Mouse (Mus musculus): ENCODE results near the gene Senp7. TPM values are rescaled to one million over a fixed set of nuclear protein-coding genes. Genes with fewer than 3 reads are reported as not detected.
A peak's percentile ranks its signal among the peaks of the same experiment; 100 is the strongest.
"Not testable (repeated sequence)": the region's sequence is repeated elsewhere in the genome, so short reads cannot be mapped to it uniquely, and the experiment has no call there.

The Senp7 gene
- polyA plus RNA-seq, 1 experiment from 2014 or later: 24.6 TPM

DNA sequence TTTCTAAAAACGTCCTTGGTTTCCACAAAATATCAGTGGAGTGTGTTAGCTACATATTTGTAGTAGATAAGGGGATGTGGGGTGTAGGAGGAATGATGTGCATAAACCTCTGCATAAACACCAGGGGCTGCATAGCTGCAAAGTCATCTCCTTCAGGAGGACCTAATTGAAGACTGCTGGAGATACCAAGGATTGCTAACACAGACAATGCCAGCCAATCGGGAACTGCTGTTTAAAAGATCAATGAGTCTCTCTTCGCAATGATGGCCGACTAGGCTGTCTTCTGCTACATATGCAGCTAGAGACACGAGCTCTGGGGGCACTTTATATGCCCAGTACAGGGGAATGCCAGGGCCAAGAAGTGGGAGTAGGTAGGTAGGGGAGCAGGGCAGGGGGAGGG lies 74.4 kb downstream of the Senp7 start:
- no peak overlapping the region for H3K9ac ChIP-seq (replicated peaks; ENCODE audit: low read length)
- ATAC-seq (ENCODE audit: low FRiP score, low TSS enrichment): no peak
- no peak overlapping the region for H3K27ac ChIP-seq (ENCODE audit: low read length)
- H3K36me3 ChIP-seq (ENCODE audit: insufficient read depth, low read length): peaks cover 10% of the 10 kb centered on the region
- no peak overlapping the region for H3K4me3 ChIP-seq (ENCODE audit: low read length)
- 89% methylated on average over 5 of the region's 5 CpGs for WGBS
- no peaks in the 10 kb centered on the region for H3K27me3 ChIP-seq (ENCODE audit: insufficient read depth, low read length)
- H3K4me1 ChIP-seq (ENCODE audit: insufficient read depth, low read length): no peaks in the 10 kb centered on the region
- H3K9me3 ChIP-seq (ENCODE audit: low read length): no peaks in the 10 kb centered on the region
- no peak overlapping the region for H3K4me2 ChIP-seq (replicated peaks; ENCODE audit: low read depth, low read length)

DNA sequence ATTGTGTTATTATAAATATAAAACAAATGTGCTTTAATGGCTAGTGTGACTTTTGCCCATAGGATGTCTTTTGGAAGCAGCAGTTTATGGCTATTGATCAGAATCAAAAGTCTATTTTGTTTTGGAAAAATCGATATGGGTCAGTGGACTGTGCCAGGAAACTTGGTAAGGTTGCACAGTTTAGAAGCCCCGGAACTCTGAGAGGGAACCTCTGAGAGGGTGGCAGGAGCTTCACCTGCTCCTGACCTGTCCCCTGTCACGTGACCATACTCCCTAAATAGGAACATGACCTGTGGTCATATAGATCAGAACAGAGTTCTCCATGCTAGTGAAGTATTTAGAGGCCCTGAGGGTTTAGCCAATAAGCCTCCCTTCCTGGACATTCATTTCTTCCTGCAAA lies 75.9 kb downstream of the Senp7 start:
- Histone ChIP-seq H3K9me3 (ENCODE audit: low read length) (no peaks in the 10 kb centered on the region), H3K4me1 (ENCODE audit: insufficient read depth, low read length) (no peaks in the 10 kb centered on the region)
- WGBS: 87% methylated on average over 3 of the region's 3 CpGs

DNA sequence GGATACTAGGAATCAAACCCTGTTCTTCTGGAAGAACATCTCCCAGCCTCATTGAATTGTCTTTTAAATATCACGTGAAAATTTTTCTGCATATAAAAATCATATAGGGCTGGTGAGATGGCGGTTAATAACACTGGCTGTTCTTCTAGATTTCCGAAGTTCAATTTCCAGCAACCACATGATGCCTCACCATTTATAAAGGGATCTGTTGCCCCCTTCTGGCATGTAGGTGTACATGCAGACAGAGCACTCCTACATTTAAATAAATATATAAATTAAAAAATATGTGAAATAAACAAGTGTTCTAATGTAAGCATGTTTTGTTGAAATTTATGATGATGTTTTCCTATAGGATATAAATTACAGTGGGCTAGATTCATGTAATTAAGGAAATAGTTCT lies 83.5 kb downstream of the Senp7 start:
- Histone ChIP-seq H3K4me2 (replicated peaks; ENCODE audit: low read depth, low read length) (no peak overlapping the region), H3K9me3 (ENCODE audit: low read length) (no peaks in the 10 kb centered on the region), H3K4me3 (ENCODE audit: low read length) (no peak overlapping the region), H3K9ac (replicated peaks; ENCODE audit: low read length) (no peak overlapping the region), H3K27ac (ENCODE audit: low read length) (no peak overlapping the region), H3K36me3 (ENCODE audit: insufficient read depth, low read length) (peaks cover 5% of the 10 kb centered on the region), H3K27me3 (ENCODE audit: insufficient read depth, low read length) (no peaks in the 10 kb centered on the region), H3K4me1 (ENCODE audit: insufficient read depth, low read length) (no peaks in the 10 kb centered on the region)
- WGBS: 40% methylated on average over 3 of the region's 3 CpGs
- no peak for ATAC-seq (ENCODE audit: low FRiP score, low TSS enrichment)

More for the DNA sequence above, 75.9 kb downstream of the Senp7 start:
- no peak for ATAC-seq (ENCODE audit: low FRiP score, low TSS enrichment)
- no peaks in the 10 kb centered on the region for H3K27me3 ChIP-seq (ENCODE audit: insufficient read depth, low read length)
- no peak overlapping the region for H3K27ac ChIP-seq (ENCODE audit: low read length)
- H3K4me3 ChIP-seq (ENCODE audit: low read length): no peak overlapping the region
- no peak overlapping the region for H3K4me2 ChIP-seq (replicated peaks; ENCODE audit: low read depth, low read length)
- H3K36me3 ChIP-seq (ENCODE audit: insufficient read depth, low read length): peaks cover 10% of the 10 kb centered on the region
- no peak overlapping the region for H3K9ac ChIP-seq (replicated peaks; ENCODE audit: low read length)

DNA sequence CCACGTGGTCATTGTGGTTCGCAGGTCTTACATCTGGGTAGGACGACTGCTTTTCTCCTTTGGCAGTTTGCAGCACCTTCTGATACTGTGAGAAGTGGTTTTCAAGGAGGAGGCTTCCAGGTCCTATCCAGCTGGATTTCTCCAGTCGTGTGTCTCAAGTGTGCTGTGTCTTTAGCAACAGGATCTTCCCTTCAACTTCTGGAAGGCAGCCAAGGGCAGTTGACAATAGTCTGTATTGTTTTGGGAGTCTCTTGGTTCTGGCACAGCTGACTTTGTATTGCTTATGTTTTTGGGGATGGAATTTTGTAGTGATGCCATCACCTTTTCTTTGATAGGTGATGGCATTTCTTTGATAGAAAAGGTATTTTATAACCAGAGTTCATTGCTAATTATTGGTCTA lies 86.0 kb downstream of the Senp7 start:
- H3K4me2 ChIP-seq (replicated peaks; ENCODE audit: low read depth, low read length): no peak overlapping the region
- no peaks in the 10 kb centered on the region for H3K9me3 ChIP-seq (ENCODE audit: low read length)
- no peaks in the 10 kb centered on the region for H3K27me3 ChIP-seq (ENCODE audit: insufficient read depth, low read length)
- no peak for ATAC-seq (ENCODE audit: low FRiP score, low TSS enrichment)
- H3K4me1 ChIP-seq (ENCODE audit: insufficient read depth, low read length): no peaks in the 10 kb centered on the region
- 57% methylated on average over 4 of the region's 4 CpGs for WGBS
- H3K36me3 ChIP-seq (ENCODE audit: insufficient read depth, low read length): 0 out of 2 replicates have a peak, but pooled peaks cover 3% of the 10 kb centered on the region
- H3K4me3 ChIP-seq (ENCODE audit: low read length): no peak overlapping the region
- no peak overlapping the region for H3K9ac ChIP-seq (replicated peaks; ENCODE audit: low read length)
- H3K27ac ChIP-seq (ENCODE audit: low read length): no peak overlapping the region

DNA sequence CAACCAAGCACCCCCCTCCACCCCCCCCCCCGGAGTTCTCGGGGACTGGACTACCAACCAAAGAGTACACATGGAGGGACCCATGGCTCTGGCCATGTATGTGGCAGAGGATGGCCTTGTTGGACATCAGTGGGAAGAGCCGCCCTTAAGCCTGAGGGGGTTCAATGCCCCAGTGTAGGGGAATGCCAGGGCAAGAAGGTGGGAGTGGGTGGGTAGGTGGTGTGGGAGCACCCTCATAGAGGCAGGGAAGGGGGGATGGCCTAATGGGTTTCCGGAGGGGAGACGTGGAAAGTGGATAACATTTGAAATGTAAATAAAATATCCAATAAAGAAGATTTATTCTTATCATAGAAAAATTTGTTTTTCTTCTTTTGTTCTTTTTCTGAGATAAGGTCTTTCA lies 89.5 kb downstream of the Senp7 start:
- not testable (repeated sequence) for ATAC-seq (ENCODE audit: low FRiP score, low TSS enrichment); H3K27me3 ChIP-seq (ENCODE audit: insufficient read depth, low read length); H3K4me3 ChIP-seq (ENCODE audit: low read length); H3K36me3 ChIP-seq (ENCODE audit: insufficient read depth, low read length); H3K27ac ChIP-seq (ENCODE audit: low read length); H3K9ac ChIP-seq (replicated peaks; ENCODE audit: low read length); H3K4me2 ChIP-seq (replicated peaks; ENCODE audit: low read depth, low read length); H3K9me3 ChIP-seq (ENCODE audit: low read length); H3K4me1 ChIP-seq (ENCODE audit: insufficient read depth, low read length)
- WGBS: 94% methylated on average over 5 of the region's 5 CpGs

DNA sequence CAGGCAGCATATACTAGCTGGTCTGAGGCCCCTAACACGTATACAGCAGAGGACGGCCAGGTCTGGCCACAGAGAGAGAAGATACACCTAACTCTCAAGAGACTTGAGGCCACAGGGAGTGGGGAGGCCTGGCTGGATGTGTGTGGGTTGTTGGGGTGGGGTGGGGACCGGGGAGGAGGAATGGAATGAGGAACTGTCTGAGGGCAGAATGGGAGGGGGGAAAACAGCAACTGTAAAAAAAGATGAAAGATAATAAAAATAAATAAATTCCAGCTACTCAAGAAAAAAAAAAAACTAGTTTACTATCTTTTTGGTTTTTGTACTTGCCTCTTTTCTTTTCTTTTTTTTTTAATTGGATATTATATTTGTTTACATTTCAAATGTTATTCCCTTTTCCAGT lies 91.8 kb downstream of the Senp7 start:
- H3K4me3 ChIP-seq (ENCODE audit: low read length): no peak overlapping the region
- H3K9ac ChIP-seq (replicated peaks; ENCODE audit: low read length): no peak overlapping the region
- WGBS: 83% methylated on average over 3 of the region's 3 CpGs
- no peak for ATAC-seq (ENCODE audit: low FRiP score, low TSS enrichment)
- 0 out of 2 replicates have a peak, but pooled peaks cover 6% of the 10 kb centered on the region for H3K36me3 ChIP-seq (ENCODE audit: insufficient read depth, low read length)
- no peaks in the 10 kb centered on the region for H3K9me3 ChIP-seq (ENCODE audit: low read length)
- H3K27me3 ChIP-seq (ENCODE audit: insufficient read depth, low read length): no peaks in the 10 kb centered on the region
- H3K27ac ChIP-seq (ENCODE audit: low read length): no peak overlapping the region
- no peaks in the 10 kb centered on the region for H3K4me1 ChIP-seq (ENCODE audit: insufficient read depth, low read length)
- H3K4me2 ChIP-seq (replicated peaks; ENCODE audit: low read depth, low read length): no peak overlapping the region

DNA sequence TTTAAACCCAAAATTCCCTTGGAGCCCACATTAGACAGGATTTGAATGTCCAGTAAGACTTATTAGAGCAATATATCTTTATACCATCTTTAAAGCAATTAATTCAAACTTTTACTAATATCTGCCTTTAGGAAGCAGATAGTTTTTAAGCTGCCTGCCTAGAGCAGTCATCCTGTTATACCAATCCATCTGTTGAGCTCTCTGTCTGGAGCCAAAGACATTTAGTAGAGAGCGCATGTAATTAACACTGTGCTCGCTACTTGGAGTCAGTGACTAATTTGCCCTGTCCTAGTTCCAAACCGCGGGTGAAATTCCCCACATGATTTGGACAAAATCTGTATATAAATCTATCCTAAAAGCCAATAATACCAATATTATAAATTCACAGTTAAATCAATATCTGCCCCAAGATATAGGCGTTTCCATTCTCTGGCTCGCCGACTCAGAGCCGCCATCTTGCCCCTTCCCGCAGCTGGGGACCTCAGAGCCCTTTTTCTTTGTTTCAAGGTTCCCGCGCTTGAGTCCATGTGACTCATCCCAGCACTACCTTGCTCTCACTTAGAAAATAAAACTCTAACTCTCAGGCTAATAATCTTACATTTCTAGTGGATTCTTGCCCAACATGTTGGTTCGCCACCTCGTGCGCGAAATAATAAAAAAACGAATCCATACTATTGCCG lies 96.9 kb downstream of the Senp7 start:
- H3K27ac ChIP-seq (ENCODE audit: low read length): no peak overlapping the region
- WGBS: 96% methylated on average over 17 of the region's 17 CpGs
- no peaks in the 10 kb centered on the region for H3K4me1 ChIP-seq (ENCODE audit: insufficient read depth, low read length)
- H3K4me3 ChIP-seq (ENCODE audit: low read length): no peak overlapping the region
- H3K36me3 ChIP-seq (ENCODE audit: insufficient read depth, low read length): 0 out of 2 replicates have a peak, but pooled peaks cover 3% of the 10 kb centered on the region
- no peaks in the 10 kb centered on the region for H3K27me3 ChIP-seq (ENCODE audit: insufficient read depth, low read length)
- no peak for ATAC-seq (ENCODE audit: low FRiP score, low TSS enrichment)
- H3K9ac ChIP-seq (replicated peaks; ENCODE audit: low read length): no peak overlapping the region
- H3K9me3 ChIP-seq (ENCODE audit: low read length): no peaks in the 10 kb centered on the region
- H3K4me2 ChIP-seq (replicated peaks; ENCODE audit: low read depth, low read length): no peak overlapping the region

DNA sequence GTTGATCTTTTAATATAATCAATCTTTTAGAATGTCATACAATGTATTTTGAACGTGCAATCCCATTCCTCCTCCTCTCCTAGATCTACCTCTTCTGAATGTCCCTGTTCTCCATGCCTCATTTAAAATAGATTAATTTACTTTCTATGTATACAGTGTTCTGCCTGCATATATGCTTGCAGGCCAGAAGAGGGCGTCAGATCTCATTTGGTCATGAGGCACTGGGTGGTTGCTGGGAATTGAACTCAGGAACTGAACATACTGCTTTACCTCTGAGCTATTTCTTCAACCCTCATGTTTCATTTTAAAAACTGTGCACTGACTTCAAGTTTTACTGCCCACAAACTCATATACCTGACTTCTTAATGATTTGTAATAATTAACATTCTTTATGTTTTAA lies 99.5 kb downstream of the Senp7 start:
- H3K4me2 ChIP-seq (replicated peaks; ENCODE audit: low read depth, low read length): no peak overlapping the region
- H3K36me3 ChIP-seq (ENCODE audit: insufficient read depth, low read length): no peaks in the 10 kb centered on the region
- H3K27me3 ChIP-seq (ENCODE audit: insufficient read depth, low read length): no peaks in the 10 kb centered on the region
- 30% methylated on average over 2 of the region's 2 CpGs for WGBS
- no peak overlapping the region for H3K9ac ChIP-seq (replicated peaks; ENCODE audit: low read length)
- no peak overlapping the region for H3K27ac ChIP-seq (ENCODE audit: low read length)
- no peaks in the 10 kb centered on the region for H3K9me3 ChIP-seq (ENCODE audit: low read length)
- no peaks in the 10 kb centered on the region for H3K4me1 ChIP-seq (ENCODE audit: insufficient read depth, low read length)
- ATAC-seq (ENCODE audit: low FRiP score, low TSS enrichment): no peak
- H3K4me3 ChIP-seq (ENCODE audit: low read length): no peak overlapping the region

DNA sequence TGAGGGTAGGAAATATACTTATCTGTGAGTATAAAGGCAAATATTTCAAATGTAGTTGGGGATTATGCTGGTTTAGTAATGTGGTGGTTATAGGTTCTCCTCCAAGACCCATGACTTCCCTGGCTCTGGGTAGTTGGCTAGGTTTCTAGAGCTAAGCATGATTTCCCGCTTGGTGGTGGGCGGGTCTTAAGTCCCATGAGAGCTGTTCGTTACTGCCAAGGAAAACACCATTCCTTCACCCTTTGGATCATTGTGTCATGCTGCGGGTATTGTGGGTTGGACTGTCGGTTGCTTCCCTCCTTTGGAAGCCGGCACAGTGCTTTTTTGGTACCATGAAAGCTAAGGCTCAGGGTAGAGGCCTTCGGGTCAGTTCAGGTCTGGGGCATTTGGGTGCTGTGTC lies 115.3 kb downstream of the Senp7 start:
- Histone ChIP-seq H3K4me1 (ENCODE audit: insufficient read depth, low read length) (no peaks in the 10 kb centered on the region), H3K9ac (replicated peaks; ENCODE audit: low read length) (no peak overlapping the region), H3K27ac (ENCODE audit: low read length) (no peak overlapping the region), H3K27me3 (ENCODE audit: insufficient read depth, low read length) (no peaks in the 10 kb centered on the region), H3K4me2 (replicated peaks; ENCODE audit: low read depth, low read length) (no peak overlapping the region), H3K4me3 (ENCODE audit: low read length) (no peak overlapping the region), H3K9me3 (ENCODE audit: low read length) (no peaks in the 10 kb centered on the region), H3K36me3 (ENCODE audit: insufficient read depth, low read length) (0 out of 2 replicates have a peak, but pooled peaks cover 4% of the 10 kb centered on the region)
- WGBS: 85% methylated on average over 7 of the region's 7 CpGs
- ATAC-seq (ENCODE audit: low FRiP score, low TSS enrichment): no peak

DNA sequence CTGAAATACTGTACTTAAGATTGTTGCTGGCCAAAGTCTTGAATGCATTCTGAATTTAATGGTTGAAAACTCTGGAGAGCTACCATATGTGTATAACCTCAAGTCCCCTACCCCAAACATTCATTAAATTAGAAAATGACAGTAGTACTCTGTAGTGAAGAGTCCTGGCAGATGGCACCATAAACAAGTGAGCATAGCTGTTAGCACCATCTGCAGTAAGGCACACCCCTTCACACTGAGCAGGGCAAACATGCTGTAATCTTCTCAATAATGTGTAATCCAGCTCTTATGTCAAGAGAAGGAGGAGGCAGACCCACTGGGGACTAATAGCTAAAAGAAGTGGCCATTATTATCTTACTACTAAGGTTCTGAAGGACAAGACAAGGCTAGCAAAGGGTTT lies 122.1 kb downstream of the Senp7 start:
- H3K9me3 ChIP-seq (ENCODE audit: low read length): no peaks in the 10 kb centered on the region
- ATAC-seq (ENCODE audit: low FRiP score, low TSS enrichment): peak; percentile 61; the same call in 1 of the 2 replicates
- peaks cover 3% of the 10 kb centered on the region; the same call in 1 of the 2 replicates for H3K36me3 ChIP-seq (ENCODE audit: insufficient read depth, low read length)
- H3K9ac ChIP-seq (replicated peaks; ENCODE audit: low read length): no peak overlapping the region
- no peak overlapping the region for H3K27ac ChIP-seq (ENCODE audit: low read length)
- no peak overlapping the region for H3K4me3 ChIP-seq (ENCODE audit: low read length)
- no peak overlapping the region for H3K4me2 ChIP-seq (replicated peaks; ENCODE audit: low read depth, low read length)
- H3K4me1 ChIP-seq (ENCODE audit: insufficient read depth, low read length): no peaks in the 10 kb centered on the region
- no peaks in the 10 kb centered on the region for H3K27me3 ChIP-seq (ENCODE audit: insufficient read depth, low read length)
